Mouse (Mus musculus) liver, embryonic 16.5 days (tissue): ENCODE measurements around the gene Cox7b. TPM values are rescaled to one million over a fixed set of nuclear protein-coding genes. Genes with fewer than 3 reads are reported as not detected.

Experiments used
- ATAC-seq: fragments of 200-750 bp; cut with Nextera tagmentation; 2 replicates; pipeline ENCODE4 v1.8.0; 2017; ENCODE audit warnings: low read depth, mild to moderate bottlenecking, moderate number of reproducible peaks, moderate library complexity
- H3K27ac ChIP-seq: fragments of 300-500 bp; sonication (generic); 2 replicates; pipeline ENCODE4 v1.5.1; 2014; ENCODE audit warnings: mild to moderate bottlenecking, low read length
- H3K27me3 ChIP-seq: fragments of 300-500 bp; sonication (generic); 2 replicates; pipeline ENCODE4 v1.6.1; 2014; ENCODE audit warnings: low read depth, low read length, mixed read lengths; ENCODE audit not compliant: control insufficient read depth, insufficient read depth
- H3K36me3 ChIP-seq: fragments of 300-500 bp; sonication (generic); 2 replicates; pipeline ENCODE4 v1.6.1; 2014; ENCODE audit warnings: mild to moderate bottlenecking; ENCODE audit not compliant: control insufficient read depth, insufficient read depth
- H3K4me1 ChIP-seq: fragments of 300-500 bp; sonication (generic); 2 replicates; pipeline ENCODE4 v1.6.1; 2014; ENCODE audit warnings: low read depth, low read length, mixed read lengths; ENCODE audit not compliant: control insufficient read depth
- H3K4me2 ChIP-seq: fragments of 300-500 bp; sonication (generic); 2 replicates; pipeline ENCODE4 v1.6.1; 2014; ENCODE audit warnings: low read depth, low read length, mixed read lengths
- H3K4me3 ChIP-seq: fragments of 300-500 bp; sonication (generic); 2 replicates; pipeline ENCODE4 v1.5.1; 2014; ENCODE audit warnings: low read depth, mild to moderate bottlenecking, low read length
- H3K9ac ChIP-seq: fragments of 300-500 bp; sonication (generic); 2 replicates; pipeline ENCODE4 v1.6.1; 2014; ENCODE audit warnings: low read depth, low read length
- H3K9me3 ChIP-seq: fragments of 300-500 bp; sonication (generic); replicated peaks from 2 replicates; pipeline ENCODE4 v1.6.1; 2016; ENCODE audit warnings: low read length; ENCODE audit not compliant: control insufficient read depth
- WGBS: fragments of 180-500 bp; shearing (Covaris S2); extraction: QIAGEN DNeasy Blood & Tissue Kit; methylation state at CpG from one replicate; pipeline ENCODE4 v1.1.7; 2014; ENCODE audit not compliant: insufficient replicate concordance; 5-methylcytosine and 5-hydroxymethylcytosine counted together
- polyA plus RNA-seq: library from polyadenylated mRNA; unstranded; fragments of >200 nt; fragmentation: Nextera tagmentation; extraction: Ambion mirVana; gene quantifications from 2 replicates; pipeline ENCODE4 v1.2.1, GENCODE M21; 2015

Gene Cox7b
- polyA plus RNA-seq, 1 experiment from 2014 or later, result 238 TPM

DNA sequence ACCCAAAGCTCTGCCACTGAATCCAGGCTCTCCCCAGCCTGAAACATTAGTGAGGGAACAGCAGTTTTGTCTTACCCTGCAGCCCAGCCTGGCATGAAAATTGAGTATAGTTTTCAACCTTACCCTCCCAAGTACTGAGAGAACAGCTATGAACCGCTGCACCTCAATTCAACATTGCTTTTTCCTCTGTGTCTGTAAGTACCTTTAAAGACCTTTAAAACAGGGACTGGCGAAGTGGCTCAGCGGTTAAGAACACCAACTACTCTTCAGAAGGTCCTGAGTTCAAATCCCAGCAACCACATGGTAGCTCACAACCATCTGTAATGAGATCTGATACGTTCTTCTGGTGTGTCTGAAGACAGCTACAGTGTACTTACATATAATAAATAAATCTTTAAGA lies 2.0 kb downstream of the Cox7b start:
- H3K9ac ChIP-seq, result no peak overlapping the region
- H3K4me3 ChIP-seq, result no peak overlapping the region; the same call in 1 of the 2 replicates
- 82% methylated on average over 4 of the region's 4 CpGs for WGBS

DNA sequence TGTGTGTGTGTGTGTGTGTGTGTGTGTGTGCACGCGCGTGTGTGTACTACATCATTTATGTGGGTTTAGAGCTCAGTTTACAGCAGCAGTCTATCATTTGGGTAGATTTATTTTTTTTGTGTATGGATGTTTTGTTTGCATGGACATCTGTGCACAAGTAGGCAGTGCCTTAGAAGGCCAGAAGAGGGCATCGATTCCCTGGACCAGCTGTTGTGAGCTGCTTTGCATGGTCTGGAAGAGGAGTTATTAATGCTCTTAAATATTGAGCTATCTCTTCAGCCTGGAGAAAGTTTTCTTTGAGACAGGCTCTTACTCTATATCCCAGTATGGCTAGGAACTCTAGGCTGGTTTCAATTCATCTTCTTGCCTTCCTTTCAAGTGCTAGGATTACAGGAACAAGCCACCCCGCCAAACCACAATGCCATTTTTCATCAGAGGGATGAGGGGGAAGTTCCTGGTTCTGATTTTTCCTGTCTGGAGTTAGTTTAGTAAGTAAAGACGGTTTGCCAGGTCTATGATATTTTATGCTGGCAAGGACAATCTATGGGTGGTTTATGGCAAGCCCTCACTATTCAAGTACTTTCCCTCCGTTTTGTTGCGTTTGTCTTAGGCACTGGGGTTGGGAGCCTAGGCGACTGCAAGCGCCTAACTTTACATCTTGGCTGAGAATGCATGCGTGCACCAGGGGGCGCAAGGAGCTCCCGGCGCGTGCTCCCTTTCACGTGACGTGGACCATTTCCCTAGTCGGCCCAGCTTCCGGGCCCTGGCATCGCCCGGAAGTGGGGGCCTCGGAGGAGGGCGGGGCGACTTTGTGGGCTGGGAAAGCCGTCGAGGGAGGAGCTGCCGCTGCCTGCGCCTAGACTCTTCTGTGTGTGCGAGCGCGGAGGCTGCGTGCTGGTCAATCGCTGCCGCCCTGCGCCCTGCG lies 11.2 kb downstream of the Cox7b start, which contains the start of gene Atp7a:
Gene Atp7a, plus strand, starts transcription at position 859 of the 925 bp plus-strand sequence.
- H3K27me3 ChIP-seq, result no peaks in the 10 kb centered on the region
- H3K27ac ChIP-seq, result peak within 1 kb of the TSS; percentile 76
- 21% methylated on average over 36 of the region's 36 CpGs for WGBS
- H3K4me3 ChIP-seq, result peak within 1 kb of the TSS; percentile 69
- no peaks in the 10 kb centered on the region for H3K36me3 ChIP-seq
- H3K9ac ChIP-seq, result peak within 1 kb of the TSS; percentile 72
- no peaks in the 10 kb centered on the region for H3K9me3 ChIP-seq
- no peaks in the 10 kb centered on the region; the same call in 1 of the 2 replicates for H3K4me1 ChIP-seq
- peak; percentile 99 for ATAC-seq
- H3K4me2 ChIP-seq, result peak within 1 kb of the TSS; percentile 65

More for the DNA sequence above, 2.0 kb downstream of the Cox7b start:
- H3K4me1 ChIP-seq, result peaks cover 5% of the 10 kb centered on the region
- H3K27ac ChIP-seq, result no peak overlapping the region
- H3K4me2 ChIP-seq, result peak overlapping the region; percentile 44; the same call in 1 of the 2 replicates
- no peaks in the 10 kb centered on the region for H3K27me3 ChIP-seq
- no peak for ATAC-seq
- H3K36me3 ChIP-seq, result no peaks in the 10 kb centered on the region
- no peaks in the 10 kb centered on the region for H3K9me3 ChIP-seq

DNA sequence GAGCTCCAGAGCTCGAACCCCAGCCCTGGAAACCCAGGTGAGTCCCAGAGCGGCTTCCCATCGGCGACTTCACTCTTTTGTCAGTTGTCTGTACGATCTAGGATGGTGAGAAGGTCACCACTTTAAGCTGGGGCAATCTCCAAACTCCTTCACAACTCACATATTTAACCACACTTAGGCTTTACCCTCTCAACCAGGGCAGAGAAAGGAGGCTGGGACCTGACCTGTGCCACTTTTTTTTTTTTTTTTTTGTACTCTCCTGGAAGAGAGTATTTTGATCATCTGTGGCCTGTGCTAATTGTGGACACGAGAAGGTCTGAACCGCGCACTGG lies 11.8 kb downstream of the Cox7b start:
- Histone ChIP-seq H3K27me3 (no peaks in the 10 kb centered on the region), H3K36me3 (no peaks in the 10 kb centered on the region), H3K4me3 (peak overlapping the region; percentile 69), H3K9ac (peak overlapping the region; percentile 72), H3K27ac (peak overlapping the region; percentile 76), H3K4me1 (no peaks in the 10 kb centered on the region; the same call in 1 of the 2 replicates), H3K4me2 (peak overlapping the region; percentile 65), H3K9me3 (no peaks in the 10 kb centered on the region)
- peak; percentile 6 for ATAC-seq
- WGBS, result 18% methylated on average over 8 of the region's 8 CpGs

DNA sequence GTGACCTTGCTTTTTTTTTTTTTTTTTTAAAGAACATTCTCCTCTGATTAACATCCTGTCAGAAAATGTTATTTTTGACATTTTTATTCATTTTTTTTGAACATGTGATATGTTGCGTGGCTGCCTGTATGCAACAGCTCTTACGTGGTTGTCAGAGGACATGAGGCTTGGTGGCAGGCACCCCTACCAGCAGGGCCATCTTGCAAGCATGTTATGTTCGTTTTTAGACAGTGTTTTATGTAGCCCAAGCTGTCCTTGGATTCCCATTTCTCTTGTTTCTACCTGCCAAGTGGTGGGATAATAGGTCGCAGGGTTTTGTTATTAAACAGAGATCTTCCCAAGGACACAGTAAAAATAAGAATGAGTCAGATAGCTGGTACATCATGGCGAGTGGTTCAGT lies 14.7 kb downstream of the Cox7b start:
- H3K36me3 ChIP-seq, result no peaks in the 10 kb centered on the region
- WGBS, result 57% methylated on average over 5 of the region's 5 CpGs
- no peak for ATAC-seq
- H3K27ac ChIP-seq, result no peak overlapping the region
- H3K27me3 ChIP-seq, result no peaks in the 10 kb centered on the region
- H3K9ac ChIP-seq, result no peak overlapping the region
- H3K4me1 ChIP-seq, result no peaks in the 10 kb centered on the region; the same call in 1 of the 2 replicates
- H3K4me3 ChIP-seq, result no peak overlapping the region
- H3K4me2 ChIP-seq, result no peak overlapping the region
- H3K9me3 ChIP-seq, result no peaks in the 10 kb centered on the region

DNA sequence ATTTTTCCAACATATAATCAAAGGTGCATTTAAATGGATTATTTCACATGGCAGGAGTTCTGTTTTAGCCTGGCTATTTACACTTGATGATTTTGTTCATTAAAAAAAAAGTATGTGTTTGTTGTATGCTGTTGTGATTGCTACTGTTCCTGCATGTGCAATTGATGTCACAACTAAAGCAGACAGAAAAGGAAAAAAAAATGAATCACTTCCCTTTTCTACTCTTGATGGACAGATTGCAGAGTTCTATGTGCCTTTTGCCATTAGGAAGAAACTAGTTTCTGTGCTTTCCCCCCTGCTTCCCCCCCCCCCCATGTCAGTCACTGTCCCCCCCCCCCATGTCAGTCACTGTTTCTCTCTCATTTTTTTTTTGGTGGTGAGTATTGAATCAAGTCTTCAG lies 15.6 kb downstream of the Cox7b start:
- Histone ChIP-seq H3K9me3 (no peaks in the 10 kb centered on the region), H3K9ac (no peak overlapping the region), H3K27ac (no peak overlapping the region), H3K4me1 (no peaks in the 10 kb centered on the region; the same call in 1 of the 2 replicates), H3K4me3 (no peak overlapping the region), H3K36me3 (no peaks in the 10 kb centered on the region), H3K4me2 (no peak overlapping the region), H3K27me3 (no peaks in the 10 kb centered on the region)
- ATAC-seq, result no peak

DNA sequence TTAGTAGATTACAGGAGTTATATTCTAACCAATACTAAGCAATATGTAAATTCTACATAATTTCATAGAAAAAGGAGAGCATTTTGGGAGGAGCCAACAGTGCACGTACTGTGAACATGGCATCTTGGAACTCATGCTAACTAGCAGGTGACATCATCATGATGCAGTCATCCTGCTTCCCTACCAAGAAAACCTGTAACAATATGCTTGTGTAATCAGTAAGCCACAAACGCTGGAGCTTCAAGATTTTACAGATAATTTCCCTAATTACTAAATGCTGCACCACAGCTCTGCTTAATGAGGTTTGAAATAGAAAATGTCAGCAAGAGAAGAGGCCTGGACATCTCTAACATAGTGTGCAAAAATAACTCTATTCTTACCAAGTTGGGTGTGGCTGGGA lies 20.2 kb downstream of the Cox7b start:
- Histone ChIP-seq H3K4me1 (no peaks in the 10 kb centered on the region; the same call in 1 of the 2 replicates), H3K9ac (no peak overlapping the region), H3K4me3 (no peak overlapping the region), H3K36me3 (no peaks in the 10 kb centered on the region), H3K27me3 (no peaks in the 10 kb centered on the region), H3K4me2 (no peak overlapping the region), H3K9me3 (no peaks in the 10 kb centered on the region), H3K27ac (no peak overlapping the region)
- WGBS, result 40% methylated on average over 2 of the region's 2 CpGs
- no peak for ATAC-seq

DNA sequence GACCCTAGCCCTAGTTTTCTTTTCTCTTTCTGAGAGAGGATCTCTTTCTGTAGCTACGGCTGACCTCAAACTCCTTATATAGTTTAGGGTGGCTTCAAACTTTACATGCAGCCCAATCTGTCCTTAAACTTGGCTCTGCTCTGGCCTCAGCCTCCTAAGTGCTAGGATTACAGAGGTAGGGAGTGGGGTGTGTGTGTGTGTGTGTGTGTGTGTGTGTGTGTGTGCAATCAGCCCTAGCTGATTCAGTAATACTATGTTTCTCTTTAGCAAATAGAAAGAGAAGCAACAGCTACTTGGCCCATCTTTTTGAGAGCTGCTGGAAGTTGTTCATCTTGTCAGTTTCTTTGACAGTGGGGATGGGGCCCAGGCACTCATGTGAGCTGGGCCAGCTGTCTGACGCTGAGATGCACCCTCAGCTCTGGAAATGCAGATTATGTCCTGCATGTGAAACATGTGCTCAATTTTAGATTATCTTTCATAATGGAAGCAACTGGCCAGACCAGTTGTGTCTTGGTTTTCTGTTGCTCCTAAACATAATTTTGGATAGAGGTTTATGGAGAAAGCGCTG lies 21.8 kb downstream of the Cox7b start:
- Histone ChIP-seq H3K36me3 (no peaks in the 10 kb centered on the region), H3K27ac (no peak overlapping the region), H3K4me1 (no peaks in the 10 kb centered on the region; the same call in 1 of the 2 replicates), H3K4me3 (no peak overlapping the region), H3K9me3 (no peaks in the 10 kb centered on the region), H3K4me2 (no peak overlapping the region), H3K9ac (no peak overlapping the region), H3K27me3 (no peaks in the 10 kb centered on the region)
- 63% methylated on average over 3 of the region's 3 CpGs for WGBS
- ATAC-seq, result no peak

DNA sequence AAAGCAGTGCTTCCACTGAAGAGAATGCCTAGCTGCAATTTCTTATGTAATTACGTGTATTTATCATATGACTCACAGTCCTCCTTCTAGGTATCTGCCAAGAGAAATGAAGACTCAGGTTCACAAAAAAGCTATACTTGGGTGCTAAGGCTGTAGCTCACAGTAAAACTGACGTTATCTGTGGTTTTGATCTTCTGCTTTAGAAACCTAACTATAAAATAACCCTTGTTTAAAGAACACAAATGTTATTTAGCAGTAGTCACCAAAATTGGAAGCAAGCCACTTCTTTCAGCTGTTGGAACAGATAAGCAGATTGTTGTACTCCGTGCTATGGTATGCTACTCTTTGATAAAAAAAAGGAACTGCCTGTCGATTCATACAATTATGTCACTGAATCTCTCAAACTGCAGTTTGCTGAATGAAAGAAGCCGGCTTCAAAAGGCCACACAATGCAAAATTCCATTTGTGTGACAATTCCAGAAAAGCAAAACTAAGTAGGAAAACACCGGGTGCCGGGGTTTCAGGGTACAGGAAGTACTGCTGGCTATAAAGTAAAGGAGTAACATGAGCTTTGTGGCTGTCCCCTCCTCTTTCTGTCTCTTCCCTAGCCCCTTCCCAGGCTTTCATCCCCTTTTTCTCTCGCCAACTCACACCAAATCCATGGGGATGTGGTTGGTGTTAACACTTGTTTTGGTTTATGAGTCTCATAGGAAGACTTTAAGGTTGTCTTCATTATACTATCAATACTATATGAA lies 28.5 kb downstream of the Cox7b start:
- 0 out of 2 replicates have a peak overlapping the region, but pooled peaks have one; percentile 24 for H3K27ac ChIP-seq
- H3K4me2 ChIP-seq, result peak overlapping the region; percentile 37
- H3K4me3 ChIP-seq, result no peak overlapping the region
- no peaks in the 10 kb centered on the region for H3K36me3 ChIP-seq
- H3K9me3 ChIP-seq, result no peaks in the 10 kb centered on the region
- 23% methylated on average over 8 of the region's 8 CpGs for WGBS
- peaks cover 10% of the 10 kb centered on the region for H3K4me1 ChIP-seq
- ATAC-seq, result peak; percentile 76
- 0 out of 2 replicates have a peak overlapping the region, but pooled peaks have one; percentile 24 for H3K9ac ChIP-seq
- no peaks in the 10 kb centered on the region for H3K27me3 ChIP-seq
